Mouse (Mus musculus) left cerebral cortex, adult 11 months (tissue): ENCODE results near the gene 2310030G06Rik.

Source experiments
- DNase-seq: peaks from one replicate; pipeline ENCODE4 v3.0.0; 2022; ENCODE audit warnings: low spot score

The 2310030G06Rik gene

GRCm38 (mm10) chr9:50742261-50742660, 4.1 kb downstream of the 2310030G06Rik start:
- DNase-seq = no peak

GRCm38 (mm10) chr9:50740867-50741784, 5.2 kb downstream of the 2310030G06Rik start:
- no peak for DNase-seq

GRCm38 (mm10) chr9:50738914-50739870, 7.1 kb downstream of the 2310030G06Rik start, which contains the start of gene Dixdc1:
Dixdc1 (minus strand) TSS chr9:50739517.
- peak; percentile 87 for DNase-seq

GRCm38 (mm10) chr9:50734989-50735388, 11.3 kb downstream of the 2310030G06Rik start:
- peak; percentile 52 for DNase-seq

GRCm38 (mm10) chr9:50732560-50732959, 13.8 kb downstream of the 2310030G06Rik start:
- no peak for DNase-seq

GRCm38 (mm10) chr9:50729600-50729999, 16.7 kb downstream of the 2310030G06Rik start:
- DNase-seq = no peak

GRCm38 (mm10) chr9:50727925-50728651, 18.2 kb downstream of the 2310030G06Rik start:
- peak; percentile 89 for DNase-seq

- DNase-seq = peak; percentile 44
Observed at GRCm38 (mm10) chr9:50727171-50727924, 19.0 kb downstream of the 2310030G06Rik start.

- no peak for DNase-seq
Observed at GRCm38 (mm10) chr9:50725921-50726590, 20.3 kb downstream of the 2310030G06Rik start.

- DNase-seq = no peak
Observed at GRCm38 (mm10) chr9:50724661-50725330, 21.5 kb downstream of the 2310030G06Rik start.

- DNase-seq = no peak
Observed at GRCm38 (mm10) chr9:50724147-50724546, 22.2 kb downstream of the 2310030G06Rik start.

- DNase-seq = no peak
Observed at GRCm38 (mm10) chr9:50723406-50723805, 22.9 kb downstream of the 2310030G06Rik start.

GRCm38 (mm10) chr9:50722451-50722911, 23.9 kb downstream of the 2310030G06Rik start:
- DNase-seq = no peak

- DNase-seq = no peak
Observed at GRCm38 (mm10) chr9:50721061-50721460, 25.3 kb downstream of the 2310030G06Rik start.

GRCm38 (mm10) chr9:50718878-50719277, 27.5 kb downstream of the 2310030G06Rik start:
- no peak for DNase-seq

- DNase-seq = no peak
Observed at GRCm38 (mm10) chr9:50714188-50714587, 32.1 kb downstream of the 2310030G06Rik start.

- DNase-seq = no peak
Observed at GRCm38 (mm10) chr9:50711337-50711736, 35.0 kb downstream of the 2310030G06Rik start.

- no peak for DNase-seq
Observed at GRCm38 (mm10) chr9:50709108-50709507, 37.2 kb downstream of the 2310030G06Rik start.

- DNase-seq = no peak
Observed at GRCm38 (mm10) chr9:50704907-50705306, 41.4 kb downstream of the 2310030G06Rik start.
